Mouse (Mus musculus): ENCODE data around the gene Rnf19b.
A peak's percentile ranks its signal among the peaks of the same experiment; 100 is the strongest.

Gene Rnf19b

DNA sequence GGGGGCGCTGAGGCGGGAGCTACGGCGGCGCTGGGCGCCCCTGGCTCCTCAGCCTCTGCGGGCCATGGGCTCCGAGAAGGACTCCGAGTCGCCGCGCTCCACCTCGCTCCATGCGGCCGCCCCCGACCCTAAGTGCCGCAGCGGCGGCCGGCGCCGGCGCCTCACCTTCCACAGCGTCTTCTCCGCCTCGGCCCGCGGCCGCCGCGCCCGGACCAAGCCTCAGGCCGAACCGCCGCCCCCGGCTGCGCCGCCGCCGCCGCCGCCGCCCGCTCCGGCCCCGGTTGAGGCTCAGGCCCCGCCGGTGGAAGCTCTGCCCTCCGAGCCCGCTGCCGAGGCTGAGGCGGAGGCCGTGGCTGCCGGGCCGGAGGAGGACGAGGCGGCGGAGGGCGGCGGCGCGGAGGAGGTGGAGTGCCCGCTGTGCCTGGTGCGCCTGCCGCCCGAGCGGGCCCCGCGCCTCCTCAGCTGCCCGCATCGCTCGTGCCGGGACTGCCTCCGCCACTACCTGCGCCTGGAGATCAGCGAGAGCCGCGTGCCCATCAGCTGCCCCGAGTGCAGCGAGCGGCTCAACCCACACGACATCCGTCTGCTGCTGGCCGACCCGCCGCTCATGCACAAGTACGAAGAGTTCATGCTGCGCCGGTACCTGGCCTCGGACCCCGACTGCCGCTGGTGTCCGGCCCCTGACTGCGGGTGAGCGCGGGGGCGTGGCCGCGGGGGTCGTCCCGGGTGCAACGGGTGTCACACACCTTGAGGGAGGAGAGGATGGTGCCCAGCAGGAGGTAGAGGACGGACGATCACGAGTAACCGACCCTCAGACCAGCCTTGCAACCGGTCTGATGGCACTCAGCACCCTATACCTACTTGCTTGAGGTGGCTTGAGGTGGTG lies at the start of gene Rnf19b:
Gene Rnf19b (plus strand): TSS at position 65 of the 886 bp plus-strand sequence.
- DNase-seq (ENCODE audit: low spot score in 2 of 2): peak; percentile 68 to 87

DNA sequence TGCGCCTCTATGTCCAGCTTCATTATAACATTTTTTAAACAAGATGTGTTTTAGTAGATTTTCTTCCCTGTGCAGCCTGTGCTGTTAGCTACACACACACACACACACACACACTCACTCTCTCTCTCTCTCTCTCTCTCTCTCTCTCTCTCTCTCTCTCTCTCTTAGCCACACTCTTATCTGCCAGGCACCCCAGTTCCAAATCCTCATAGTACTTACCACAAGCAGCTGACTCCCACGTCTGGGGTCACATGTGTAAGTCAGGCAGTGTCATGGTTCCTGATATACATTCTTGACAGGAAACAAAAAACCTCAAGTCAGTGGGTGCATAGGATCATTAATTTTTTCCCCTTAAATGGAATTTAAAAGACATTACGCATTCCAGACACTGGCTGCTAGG lies 49.4 kb upstream of the Rnf19b start:
- DNase-seq (ENCODE audit: low spot score in 2 of 2): no peak

GRCm38 (mm10) chr4:129009521-129009920 lies 48.5 kb upstream of the Rnf19b start:
- no peak for DNase-seq (ENCODE audit: low spot score in 2 of 2)

- no peak for DNase-seq (ENCODE audit: low spot score in 2 of 2)
Measured at GRCm38 (mm10) chr4:129011604-129012121, 46.4 kb upstream of the Rnf19b start.

DNA sequence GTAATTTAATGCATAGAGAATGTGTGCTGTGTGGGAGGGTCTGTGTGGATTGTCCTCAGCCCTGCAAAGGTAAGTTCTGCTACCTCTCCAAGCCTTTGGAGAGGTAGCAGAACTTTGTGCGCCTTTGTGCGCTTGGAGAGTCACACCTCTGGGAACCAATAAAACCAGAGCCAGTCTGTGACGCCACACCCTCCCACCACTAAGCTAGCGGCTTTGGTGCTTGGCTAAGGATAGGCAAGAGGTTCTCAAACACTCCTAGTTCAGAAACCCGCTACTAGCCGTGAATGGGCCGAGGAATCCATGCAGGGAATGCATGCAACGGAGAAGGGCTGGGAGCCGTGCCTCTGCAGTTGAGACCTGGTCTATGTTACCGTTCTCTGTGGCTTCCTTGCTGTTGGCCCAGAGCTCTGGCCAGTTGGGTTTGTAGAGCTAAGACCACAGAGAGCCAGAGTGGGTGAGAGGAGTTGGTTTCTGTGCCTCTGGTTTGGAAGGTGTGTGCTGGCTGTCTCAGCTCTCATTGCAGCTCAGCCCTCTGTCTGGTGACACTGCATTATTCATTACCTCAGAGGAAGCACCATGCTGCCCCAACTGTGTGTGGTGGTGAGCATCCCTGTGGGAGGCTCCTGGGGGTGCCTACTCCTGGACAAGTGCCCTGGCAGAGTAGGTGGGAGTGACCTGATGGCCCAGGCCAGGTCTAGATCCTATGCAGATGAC lies 44.8 kb upstream of the Rnf19b start:
- no peak for DNase-seq (ENCODE audit: low spot score in 2 of 2)

DNA sequence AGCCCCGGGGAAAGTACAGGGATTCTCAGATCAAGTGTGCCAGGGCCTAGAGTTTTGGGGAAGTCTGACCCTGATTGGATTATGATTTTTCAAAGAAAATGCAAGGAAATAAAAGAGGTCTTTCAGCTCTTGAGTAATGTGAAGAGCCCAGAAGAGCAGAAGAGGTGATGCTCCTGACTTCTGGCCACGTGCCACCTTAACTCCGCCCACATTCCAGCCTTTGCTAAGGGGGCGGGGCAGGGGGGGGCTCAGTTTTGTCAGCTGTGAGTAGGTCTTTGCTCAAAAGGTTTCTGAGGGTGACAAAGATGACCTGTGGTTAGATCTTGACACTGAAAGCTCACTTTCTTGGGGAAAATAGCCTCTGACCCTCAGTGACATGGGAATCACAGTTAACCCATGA lies 41.7 kb upstream of the Rnf19b start:
- no peak for DNase-seq (ENCODE audit: low spot score in 2 of 2)

GRCm38 (mm10) chr4:129017150-129017549 lies 40.9 kb upstream of the Rnf19b start:
- no peak for DNase-seq (ENCODE audit: low spot score in 2 of 2)

DNA sequence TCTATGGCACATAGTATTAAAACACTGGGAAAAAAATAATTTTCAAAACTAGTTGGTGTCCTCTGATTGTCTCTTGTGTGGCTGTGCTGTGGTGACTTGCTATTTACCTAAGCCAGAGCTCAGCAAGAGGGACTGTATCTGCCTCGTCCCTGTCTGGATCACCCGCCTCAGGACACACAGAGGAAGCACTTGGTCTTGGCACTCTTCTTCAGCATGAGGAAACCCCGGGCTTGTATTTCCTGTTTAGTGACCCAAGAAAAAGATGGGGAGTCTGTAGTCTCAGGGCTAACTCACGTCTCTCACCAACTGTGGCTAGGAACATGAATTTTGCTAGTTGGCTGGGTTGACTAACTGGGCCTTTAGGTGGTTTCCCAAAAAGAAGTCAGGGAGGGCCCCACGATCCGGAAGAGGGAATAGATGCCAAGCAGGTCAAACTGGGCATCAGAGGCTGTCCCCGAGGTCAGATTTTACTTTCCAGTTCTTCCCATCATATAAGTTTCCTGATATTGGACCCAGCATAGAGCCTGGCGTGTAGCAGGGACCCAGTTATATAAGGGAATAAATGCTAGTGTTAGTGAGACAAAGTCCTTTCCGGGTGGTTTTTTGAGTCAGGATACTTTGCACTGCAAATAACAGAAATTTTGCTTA lies 39.2 kb upstream of the Rnf19b start:
- DNase-seq (ENCODE audit: low spot score in 2 of 2): no peak

- DNase-seq (ENCODE audit: low spot score in 2 of 2): no peak
Measured at GRCm38 (mm10) chr4:129019788-129020187, 38.3 kb upstream of the Rnf19b start.

DNA sequence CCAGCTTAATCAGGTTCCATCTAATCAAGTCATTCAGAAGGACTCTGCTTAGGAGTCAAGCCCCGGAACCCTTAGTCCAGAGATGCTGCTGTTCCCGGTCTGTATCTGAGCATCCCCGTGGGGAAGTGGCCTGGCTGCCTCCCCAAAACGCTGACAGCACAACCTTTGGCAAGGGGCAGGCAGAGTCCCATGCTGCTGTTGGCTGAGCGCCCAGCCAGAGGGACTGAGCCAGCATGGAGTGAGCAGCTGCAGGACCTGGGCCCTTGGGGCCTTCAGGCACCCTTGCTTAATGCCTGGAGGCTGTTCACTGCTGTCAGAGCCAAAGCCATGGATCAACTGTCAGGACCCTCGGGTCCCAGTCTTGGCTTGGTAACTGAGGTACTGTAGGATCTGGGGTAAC lies 37.6 kb upstream of the Rnf19b start:
- DNase-seq (ENCODE audit: low spot score in 2 of 2): no peak

DNA sequence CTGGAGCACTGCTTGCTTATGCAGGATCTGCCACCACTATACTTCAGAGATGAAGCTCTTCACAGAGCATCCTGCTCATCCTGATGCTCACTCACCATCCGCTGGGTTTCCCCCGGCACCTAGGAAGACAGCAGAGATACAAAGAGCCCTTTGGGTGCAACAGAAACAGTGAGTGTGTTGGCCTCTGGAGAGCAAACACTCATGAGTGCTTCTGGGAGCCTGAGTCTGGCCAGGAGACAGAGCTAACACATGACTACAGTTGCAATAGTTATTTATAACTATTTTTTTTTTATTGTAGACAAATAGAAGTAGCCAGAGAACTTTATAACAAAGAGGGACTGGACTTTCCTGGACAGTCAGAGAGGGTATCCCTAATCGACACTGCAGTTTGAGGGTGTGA lies 36.6 kb upstream of the Rnf19b start:
- DNase-seq (ENCODE audit: low spot score in 2 of 2): no peak

DNA sequence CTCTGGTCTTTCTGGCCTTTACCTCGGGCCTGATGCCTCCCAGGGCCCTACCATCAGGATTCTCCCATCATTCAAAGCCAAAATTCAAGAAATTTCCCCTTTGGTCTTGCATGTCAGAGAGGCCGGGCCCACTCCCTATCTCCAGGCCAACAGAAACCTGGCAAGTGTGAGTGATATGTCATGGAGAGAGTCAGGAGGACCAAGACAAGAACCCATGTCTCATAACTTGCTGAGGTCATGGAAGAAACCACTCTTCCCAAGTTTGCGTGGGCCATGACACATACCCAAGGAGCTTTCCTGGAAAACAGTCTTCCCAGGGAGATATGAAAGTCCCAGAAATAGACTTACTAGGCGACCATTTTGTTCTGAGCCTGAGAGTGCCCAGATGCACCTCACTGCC lies 36.2 kb upstream of the Rnf19b start:
- no peak for DNase-seq (ENCODE audit: low spot score in 2 of 2)

DNA sequence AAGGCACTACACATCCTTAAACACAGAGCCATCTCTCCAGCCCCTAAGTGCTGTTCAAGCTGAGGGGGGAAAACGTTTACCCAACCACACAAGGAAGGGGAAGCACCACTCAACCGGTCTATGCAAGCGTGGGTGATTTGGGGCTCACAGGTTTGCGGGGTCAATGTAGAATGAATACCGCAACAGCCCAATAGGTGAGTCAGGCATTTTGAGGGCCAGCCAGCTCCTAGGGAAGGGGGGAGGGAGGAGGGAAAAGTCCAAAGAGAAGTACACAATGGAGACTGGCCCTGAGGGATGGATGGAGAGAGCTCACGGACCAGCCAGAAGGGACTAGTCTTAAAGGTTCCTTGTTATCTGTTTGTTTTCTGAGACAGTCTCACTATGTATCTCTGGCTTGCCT lies 34.2 kb upstream of the Rnf19b start:
- DNase-seq (ENCODE audit: low spot score in 2 of 2): no peak

GRCm38 (mm10) chr4:129024775-129025174 lies 33.3 kb upstream of the Rnf19b start:
- DNase-seq (ENCODE audit: low spot score in 2 of 2): peak; percentile 70 to 78

GRCm38 (mm10) chr4:129025707-129026106 lies 32.4 kb upstream of the Rnf19b start:
- DNase-seq (ENCODE audit: low spot score in 2 of 2): no peak

DNA sequence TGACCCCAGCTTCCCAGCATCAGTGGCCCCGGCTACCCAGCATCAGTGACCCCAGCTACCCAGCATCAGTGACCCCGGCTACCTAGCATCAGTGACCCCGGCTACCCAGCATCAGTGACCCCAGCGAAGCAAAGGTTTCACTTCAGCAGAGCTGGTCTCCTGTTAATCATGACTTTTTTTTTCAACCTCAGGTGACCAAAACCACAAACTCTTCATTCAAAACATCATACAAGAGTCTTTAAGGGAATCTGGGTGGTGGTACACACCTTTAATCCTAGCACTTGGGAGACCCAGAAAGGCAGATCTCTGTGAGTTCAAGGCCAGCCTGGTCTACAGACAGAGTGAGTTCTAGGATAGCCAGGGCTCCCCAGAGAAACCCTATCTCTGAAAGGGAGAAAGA lies 27.3 kb upstream of the Rnf19b start:
- DNase-seq (ENCODE audit: low spot score in 2 of 2): no peak

GRCm38 (mm10) chr4:129031408-129031965 lies 26.6 kb upstream of the Rnf19b start:
- no peak for DNase-seq (ENCODE audit: low spot score in 2 of 2)

- DNase-seq (ENCODE audit: low spot score in 2 of 2): peak; percentile 47 to 72
Measured at GRCm38 (mm10) chr4:129032133-129032962, 25.7 kb upstream of the Rnf19b start.

- DNase-seq (ENCODE audit: low spot score in 2 of 2): peak; percentile 57 to 78
Measured at GRCm38 (mm10) chr4:129032963-129033951, 24.8 kb upstream of the Rnf19b start.

GRCm38 (mm10) chr4:129034224-129034623 lies 23.8 kb upstream of the Rnf19b start:
- no peak for DNase-seq (ENCODE audit: low spot score in 2 of 2)

Measured in spleen, postnatal 4 days (tissue).